Mouse (Mus musculus) T-helper 1 cell (primary cell): ENCODE results near the gene Mboat1.

Experiments used
- in situ Hi-C: fragments of 300-600 bp; cut with MboI, MseI; formaldehyde crosslinking; loops from one replicate; pipeline ENCODE4 v1.15.1; 2025; ENCODE audit warnings: high pct_unique_total_duplicates

The Mboat1 gene

DNA sequence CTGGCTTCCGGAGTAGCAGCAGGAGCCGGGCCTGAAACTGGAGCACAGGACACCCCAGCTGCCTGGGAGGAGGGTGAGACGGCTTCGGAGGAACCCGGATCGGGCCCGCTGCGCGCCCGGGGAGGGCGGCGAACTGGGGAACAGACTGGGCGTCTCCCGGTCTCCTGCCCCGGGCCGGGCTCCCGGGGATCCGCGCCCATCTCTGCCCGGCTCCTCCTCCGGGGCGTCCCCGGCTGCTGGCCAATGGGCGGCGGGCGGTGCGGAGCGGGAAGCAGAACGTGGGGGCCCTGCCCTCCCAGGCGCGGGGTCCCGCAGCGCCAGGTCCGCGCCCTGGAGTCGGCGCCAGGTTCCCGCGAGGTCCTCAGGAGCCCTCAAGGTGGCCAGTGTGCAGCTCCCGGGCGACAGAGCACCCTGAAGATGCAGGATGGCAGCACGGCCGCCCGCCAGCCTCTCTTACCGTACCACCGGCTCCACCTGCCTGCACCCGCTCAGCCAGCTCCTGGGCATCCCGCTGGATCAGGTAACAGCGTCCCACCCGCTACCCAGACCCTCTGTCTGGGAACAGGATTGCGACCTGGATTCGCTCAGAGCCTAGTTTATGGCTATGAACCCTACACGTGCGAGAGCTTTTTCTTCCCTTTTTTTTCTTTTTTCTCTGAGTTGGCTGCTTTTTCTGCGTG lies at the start of gene Mboat1:
Gene Mboat1 (plus strand): TSS at position 247 of the 680 bp plus-strand sequence.
- in situ Hi-C loops = no loop called here

DNA sequence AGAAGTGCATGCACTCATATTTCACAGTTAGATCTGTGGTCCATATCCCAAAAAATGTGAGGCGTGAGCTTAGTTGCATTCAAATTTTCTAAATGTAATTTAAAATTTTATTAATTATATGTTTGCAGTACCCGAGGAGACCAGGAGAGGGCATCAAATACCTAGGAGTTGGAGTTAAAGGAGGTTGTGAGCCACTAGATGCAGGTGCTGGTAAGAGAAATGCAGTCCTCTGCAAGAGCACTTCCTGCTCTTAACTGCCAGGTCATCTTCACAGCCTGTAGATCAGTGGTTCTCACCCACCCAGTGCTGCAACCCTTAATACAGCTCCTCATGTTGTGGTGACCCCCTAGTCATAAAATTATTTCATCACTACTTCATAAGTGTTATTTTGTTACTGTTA lies 43.2 kb upstream of the Mboat1 start:
- in situ Hi-C loops = loop anchor here (25.0 kb wide), 1 partner anchor 444 kb away; the partner anchor contains the start of gene Uqcrfs1

DNA sequence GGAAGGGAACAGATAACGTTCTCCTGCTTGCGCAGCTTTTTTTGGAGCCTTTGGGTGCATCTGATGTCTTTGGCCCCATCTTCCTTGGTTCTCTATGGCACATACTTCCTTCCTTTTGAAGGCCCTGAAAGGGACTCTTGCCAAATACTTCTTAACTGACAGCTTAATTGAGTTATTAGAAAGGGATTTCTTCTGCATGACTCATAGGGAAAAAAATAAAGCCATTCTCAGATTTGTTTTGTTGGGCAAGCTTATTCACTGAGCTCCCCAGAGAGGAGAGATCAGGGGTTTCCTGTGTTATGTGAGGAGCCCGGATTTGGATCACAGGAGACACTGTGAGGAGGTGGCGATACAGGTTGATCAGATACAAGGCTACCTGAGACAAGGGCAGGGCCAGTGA lies 40.4 kb upstream of the Mboat1 start:
- in situ Hi-C loops = loop anchor here (5.0 to 25.0 kb wide), 2 partner anchors 161 to 441 kb away; partner anchors contain the start of gene Uqcrfs1

DNA sequence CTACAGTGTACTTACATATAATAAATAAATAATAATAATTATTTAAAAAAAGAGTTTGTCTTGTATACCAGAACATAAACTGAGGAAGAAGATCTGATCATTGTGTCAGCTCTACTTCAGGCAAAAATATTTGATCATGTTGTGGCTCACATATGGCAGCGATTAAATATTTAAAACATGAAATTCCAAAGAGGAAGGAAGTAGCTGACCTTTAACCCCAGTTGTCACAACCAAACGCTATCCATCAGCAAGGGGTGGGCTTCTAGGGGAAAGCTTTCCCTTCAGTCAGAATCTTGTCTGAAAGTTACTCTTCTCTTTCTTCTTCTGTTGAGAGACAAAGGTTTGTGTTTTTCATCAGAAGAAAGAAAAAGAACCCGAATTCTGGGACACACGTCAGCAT lies 39.8 kb upstream of the Mboat1 start:
- in situ Hi-C loops = loop anchor here (5.0 to 25.0 kb wide), 2 partner anchors 161 to 441 kb away; partner anchors contain the start of gene Uqcrfs1

DNA sequence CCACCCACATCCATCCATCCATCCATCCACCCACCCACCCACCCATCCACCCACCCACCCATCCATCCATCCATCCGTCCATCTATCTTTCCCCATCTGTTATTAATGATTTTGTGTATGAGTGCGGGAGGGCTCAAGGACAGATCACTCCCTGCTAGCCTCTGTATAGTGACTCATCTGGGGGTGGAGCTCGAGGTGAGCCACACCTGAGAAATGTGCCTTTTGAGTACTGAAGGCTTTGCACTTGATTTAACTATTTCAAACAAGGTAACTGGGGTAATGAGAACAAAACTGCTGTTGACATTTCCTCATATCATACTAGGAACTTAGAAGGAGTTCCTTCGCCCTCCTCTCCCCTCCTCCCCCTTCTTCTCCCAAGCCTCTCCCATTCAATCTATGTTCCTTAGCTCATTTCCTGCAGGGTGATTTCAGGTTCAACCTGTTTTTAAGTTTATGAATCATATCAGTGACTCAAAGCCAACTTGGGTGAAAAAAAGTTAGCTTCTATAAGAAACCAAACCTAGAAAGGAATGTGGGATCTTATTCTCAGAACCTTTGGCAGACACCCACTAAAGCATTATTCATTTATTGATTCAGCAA lies 27.2 kb upstream of the Mboat1 start:
- in situ Hi-C loops = no loop called here

DNA sequence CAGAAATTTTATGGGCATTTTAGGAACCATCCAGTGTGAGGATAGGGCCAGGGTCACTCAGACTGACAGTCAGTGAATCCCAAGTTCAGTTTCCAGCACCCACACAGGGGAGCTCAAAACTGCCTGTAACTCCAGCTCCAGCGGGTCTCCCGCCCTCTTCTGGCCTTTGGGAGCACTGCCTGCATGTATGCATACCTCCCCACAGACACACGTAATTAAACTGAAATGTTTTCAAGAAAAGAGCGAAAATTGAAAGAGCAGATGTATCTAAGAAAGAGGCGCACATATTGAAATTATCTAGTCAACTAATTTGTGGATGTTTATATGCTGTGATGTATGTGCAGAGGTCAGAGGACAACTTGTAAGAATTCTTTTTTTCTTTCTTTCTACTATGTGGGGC lies 20.5 kb upstream of the Mboat1 start:
- in situ Hi-C loops = no loop called here

DNA sequence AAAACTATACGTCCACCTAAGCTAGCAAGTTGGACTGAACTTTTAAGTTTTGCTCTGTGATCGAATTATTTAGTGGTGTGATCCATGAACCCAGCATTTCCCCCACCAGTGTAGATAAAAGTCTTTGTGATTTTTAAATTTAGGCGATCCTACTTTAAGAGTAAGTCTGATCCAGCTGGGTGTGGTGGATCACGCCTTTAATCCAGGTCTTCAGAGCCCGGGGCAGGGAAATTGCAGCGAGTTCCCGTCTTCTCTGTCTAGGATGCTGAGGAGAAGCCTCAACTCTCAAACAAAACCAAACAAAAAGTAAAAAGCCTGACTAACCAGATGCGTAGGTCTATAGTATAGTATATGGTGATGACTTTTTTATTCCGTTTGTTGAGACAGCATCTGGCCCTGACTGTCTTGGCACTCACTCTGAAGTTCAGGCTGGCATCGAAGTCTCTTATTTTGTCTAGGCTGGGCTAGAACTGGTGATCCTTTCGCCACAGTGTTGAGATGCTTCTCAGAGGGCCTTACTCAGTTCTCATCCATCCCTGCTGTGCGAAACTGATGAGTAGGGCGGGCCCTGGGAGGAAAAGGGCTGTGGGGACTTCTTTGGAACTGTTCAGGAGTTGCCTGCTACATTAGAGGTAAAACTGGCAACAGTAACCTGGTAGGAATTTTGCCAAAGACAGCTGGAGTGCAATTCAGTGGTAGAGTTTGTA lies 787 bp downstream of the Mboat1 start:
- in situ Hi-C loops = no loop called here

DNA sequence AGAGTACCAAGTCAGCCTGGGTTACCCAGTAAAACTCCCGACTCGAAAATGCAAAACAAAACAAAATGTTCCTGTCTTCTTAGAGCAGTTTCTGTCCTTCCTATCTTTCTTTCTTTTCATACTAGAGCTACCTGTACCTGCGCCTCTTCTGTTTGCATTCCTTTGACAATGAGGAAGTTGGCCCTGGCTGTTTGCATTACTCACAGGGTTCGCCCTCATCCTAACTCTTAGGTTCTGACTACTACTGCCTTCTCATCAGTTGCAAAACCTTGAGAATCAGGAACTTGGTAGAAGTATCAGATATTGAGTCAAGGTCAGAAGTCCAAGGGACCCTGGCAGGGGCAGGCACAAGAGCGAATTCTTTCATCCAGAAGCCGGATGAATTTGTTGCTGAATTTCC lies 1.7 kb downstream of the Mboat1 start:
- in situ Hi-C loops = no loop called here

DNA sequence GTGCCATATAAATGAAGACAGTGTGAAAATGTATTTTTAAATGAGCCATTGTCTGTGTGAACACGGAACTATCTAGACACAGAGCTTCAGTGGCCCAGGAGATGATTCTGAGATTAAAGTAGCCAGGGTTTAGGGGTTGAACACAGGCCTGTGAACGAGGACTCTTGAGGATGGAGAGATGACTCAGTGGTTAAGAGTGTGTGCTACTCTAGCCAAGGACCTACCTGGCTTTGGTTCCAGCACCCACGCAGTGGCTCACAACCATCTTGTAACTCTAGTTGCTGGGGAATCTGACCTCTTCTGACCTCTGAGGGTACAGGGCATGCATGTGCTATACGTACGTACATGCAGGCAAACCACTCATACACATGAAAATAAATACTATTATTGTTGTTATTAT lies 3.9 kb downstream of the Mboat1 start:
- in situ Hi-C loops = no loop called here

DNA sequence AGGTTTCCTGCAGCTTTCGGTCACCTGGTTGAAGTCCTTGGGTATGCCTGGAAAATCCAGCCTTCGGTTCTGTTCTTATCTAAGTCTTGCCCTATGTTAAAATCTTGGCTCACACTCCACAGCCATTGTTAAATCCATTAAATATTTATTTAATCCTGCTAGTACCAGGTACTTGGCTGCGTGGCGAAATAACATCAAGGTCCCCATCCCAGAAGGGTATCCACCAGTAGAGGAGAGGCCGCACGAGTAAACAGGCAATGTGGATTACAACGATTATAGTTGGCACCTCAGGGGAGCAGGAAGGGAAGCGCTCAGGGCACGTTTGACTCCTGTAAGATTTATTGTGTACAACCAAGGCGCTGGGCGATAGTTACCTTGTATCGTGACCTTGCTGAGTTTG lies 4.4 kb downstream of the Mboat1 start:
- in situ Hi-C loops = no loop called here

DNA sequence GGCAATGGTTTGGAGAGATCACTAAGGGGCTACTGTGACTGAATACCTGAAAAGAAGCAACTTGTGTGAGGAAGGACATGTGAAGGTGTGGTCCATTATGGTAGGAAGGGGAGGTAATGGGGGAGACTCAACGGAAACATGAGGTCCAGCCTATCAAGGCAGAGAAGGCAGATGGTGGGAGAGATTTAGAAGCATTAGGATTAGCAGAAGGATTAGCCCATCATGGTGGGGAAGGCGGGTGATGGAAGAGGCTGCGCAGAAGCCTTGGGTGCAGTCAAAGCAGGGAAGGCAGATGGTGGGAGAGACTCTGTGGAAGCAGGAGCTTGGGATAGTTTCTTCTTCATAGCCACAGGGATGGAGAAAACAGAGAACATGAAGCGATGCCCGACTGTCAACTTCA lies 5.7 kb downstream of the Mboat1 start:
- in situ Hi-C loops = no loop called here

DNA sequence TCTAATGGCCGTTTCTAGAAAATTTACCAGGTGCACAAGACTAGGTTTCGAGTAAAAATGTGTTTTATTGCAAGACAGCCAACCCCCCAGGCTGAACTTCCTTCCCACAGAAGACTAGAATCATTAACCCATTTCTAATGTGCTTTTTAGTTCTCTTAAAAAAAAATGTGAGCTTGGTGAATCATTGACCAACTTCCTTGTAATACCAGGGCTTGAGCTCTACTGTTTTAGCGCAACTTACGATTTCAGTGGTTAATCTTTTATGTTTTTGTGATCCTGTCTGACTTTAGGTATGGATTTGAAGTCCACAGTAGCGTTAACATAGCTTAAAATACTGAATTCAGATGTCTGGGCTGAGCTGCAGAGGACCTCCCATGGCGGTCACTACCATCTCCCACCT lies 10.2 kb downstream of the Mboat1 start:
- in situ Hi-C loops = no loop called here

DNA sequence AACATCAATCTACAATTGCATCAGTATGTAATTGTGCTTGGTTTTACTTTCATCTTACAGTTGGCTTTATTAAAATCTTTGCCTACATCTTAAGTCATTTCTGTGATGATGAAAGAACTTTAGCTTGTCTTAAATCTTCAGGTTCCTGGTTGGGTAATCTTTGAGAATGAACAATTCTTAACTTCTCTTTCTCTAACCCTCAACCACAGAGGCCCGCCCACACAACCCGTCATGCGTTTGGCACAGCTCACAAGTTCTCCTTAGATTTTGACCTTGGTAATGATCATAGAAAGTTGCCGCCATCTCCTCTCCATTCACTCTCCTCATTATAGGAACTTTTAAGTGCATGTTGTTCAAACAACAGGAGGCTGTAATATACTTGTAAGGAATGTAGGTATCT lies 18.0 kb downstream of the Mboat1 start:
- in situ Hi-C loops = loop anchor here (10.0 to 25.0 kb wide), 2 partner anchors 533 to 831 kb away; no protein-coding TSS in a partner anchor

DNA sequence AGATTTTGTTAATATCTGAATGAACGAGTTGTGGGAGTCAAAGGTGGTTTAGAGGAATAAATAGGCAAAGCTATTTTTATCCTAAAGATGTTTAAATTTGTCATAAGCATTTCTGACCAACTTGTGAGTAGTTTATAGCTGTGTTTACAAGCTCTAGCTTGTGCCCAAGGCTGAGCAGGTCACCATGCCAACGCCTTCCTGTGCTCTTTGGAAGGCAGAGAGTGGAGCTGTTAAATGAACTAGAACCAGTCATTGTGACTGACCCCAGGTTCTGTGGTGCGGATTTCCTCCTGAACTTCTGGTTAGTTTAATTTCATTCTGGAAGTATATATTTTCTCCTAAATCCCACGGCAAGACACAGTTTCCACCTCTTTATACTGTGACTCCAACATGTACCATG lies 23.3 kb downstream of the Mboat1 start:
- in situ Hi-C loops = loop anchor here (10.0 to 25.0 kb wide), 2 partner anchors 528 to 825 kb away; no protein-coding TSS in a partner anchor

DNA sequence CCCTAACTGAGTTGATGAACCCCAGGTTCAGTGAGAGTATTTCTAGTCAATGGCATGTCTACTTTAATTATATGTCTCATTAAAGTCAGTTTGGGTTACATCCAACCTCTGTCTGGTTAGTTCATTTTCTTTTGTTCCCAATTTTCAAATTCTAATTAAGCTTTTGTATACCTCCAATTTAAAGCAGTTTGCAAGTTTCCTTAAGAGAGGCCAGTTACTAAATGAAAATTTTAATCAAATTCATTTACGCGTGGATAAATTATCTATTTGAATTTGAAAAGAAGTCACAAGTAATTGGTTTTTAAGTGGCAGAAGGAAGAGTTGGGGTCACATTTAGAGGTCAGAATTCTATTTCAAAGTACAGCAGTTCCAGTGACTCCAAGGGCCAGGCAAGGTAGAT lies 27.2 kb downstream of the Mboat1 start:
- in situ Hi-C loops = loop anchor here (25.0 kb wide), 1 partner anchor 524 kb away; no protein-coding TSS in a partner anchor

DNA sequence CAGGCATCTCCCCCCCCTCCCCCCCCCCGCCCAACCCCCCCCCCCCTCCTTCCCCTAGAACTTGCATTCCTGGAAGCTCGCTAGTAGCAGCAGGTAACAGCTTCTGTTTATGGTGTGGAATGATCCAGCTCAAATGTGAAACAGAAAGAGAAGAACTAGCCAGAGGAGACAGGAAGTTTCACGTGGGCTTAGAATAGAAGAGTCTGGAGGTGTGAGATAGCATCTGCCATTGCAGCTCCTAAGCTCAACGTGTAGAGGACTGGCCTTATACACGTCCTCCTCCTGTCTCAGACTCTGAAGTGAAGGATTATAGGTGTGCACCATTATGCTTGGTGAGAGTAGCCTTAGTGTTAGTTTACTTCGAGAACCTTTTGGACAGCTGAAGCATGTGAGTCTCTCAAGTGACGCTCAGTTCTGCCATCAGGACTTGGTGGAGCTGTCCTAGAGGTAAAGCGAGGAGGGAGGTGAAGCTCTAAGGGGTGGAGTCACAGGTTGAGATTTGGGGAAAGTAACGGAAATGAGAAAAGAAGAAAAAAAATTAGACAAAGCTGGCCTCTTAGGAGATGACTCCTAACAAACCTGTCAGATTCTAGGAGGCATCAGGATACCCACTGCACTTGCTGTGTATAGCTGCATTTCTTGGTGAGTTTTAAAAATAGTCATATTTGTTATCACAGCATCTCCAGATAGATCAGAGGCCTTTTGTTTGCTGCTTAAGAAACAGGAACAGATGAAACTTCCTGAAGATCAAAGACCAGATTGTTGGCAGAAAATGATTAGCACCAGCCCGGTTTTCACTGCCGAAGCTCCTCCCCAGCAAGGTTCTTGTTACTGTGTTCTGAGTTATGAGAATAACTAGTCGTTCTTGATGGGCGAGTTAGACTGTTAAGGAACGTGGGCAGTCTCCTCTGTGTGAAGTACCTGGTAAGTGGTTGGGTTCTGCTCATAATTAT lies 30.1 kb downstream of the Mboat1 start:
- in situ Hi-C loops = loop anchor here (25.0 kb wide), 1 partner anchor 521 kb away; no protein-coding TSS in a partner anchor

DNA sequence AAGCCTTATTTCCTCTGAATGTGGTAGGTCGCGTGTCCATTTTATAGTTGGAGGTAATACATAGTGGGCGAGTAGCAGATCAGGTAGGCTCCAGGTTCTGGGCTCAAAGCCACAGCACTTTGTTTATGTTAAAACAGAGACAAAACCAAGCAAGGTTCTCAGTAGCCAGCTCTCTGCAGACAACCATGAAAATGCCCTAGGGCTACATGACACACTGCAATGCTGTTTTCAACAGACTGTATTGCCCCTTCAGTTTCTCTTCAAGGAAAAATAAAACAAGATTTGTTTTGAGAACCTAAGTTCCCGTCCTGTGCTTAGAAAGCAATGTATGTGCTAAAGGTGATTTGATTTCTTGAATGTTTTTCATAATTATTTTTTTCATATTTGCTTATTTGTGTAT lies 31.2 kb downstream of the Mboat1 start:
- in situ Hi-C loops = loop anchor here (25.0 kb wide), 1 partner anchor 520 kb away; no protein-coding TSS in a partner anchor

DNA sequence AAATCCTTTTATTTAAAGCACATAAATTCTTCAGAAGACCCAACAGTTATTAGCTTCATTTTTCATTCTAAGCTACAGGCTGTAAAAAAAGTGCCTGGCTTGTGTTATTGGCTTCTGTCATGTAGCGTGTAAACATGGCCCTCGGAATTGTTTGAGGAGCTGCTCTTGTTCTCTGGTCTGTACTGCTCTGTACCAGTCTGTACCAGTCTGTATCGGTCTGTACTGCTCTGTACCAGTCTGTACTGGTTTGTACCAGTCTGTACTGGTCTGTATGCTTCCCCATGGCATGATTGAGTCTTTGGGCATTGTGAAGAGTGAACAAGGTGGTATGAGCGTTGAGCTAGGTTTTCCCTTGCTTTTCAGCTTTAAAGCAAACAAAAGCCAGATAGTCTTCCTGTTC lies 32.5 kb downstream of the Mboat1 start:
- in situ Hi-C loops = loop anchor here (25.0 kb wide), 1 partner anchor 518 kb away; no protein-coding TSS in a partner anchor

DNA sequence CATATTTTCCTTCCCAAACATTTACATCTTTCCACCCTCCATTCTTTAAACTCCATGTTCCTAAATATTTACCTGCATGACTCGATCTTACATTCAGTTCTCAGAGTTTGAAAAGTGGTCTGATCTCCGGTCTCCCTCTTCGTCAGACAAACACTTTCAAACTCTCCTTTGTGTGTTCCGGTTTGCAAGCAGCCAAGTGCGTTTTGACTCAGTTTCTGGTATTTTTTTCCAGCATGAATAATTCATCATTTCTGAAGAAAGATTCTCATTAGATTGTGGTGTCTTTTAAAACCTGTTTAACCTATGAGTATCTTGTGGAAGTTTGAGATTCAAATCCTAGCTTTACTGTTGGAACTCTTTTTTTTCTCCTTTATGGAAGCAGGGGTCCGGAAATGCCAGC lies 33.8 kb downstream of the Mboat1 start:
- in situ Hi-C loops = loop anchor here (25.0 kb wide), 1 partner anchor 517 kb away; no protein-coding TSS in a partner anchor

DNA sequence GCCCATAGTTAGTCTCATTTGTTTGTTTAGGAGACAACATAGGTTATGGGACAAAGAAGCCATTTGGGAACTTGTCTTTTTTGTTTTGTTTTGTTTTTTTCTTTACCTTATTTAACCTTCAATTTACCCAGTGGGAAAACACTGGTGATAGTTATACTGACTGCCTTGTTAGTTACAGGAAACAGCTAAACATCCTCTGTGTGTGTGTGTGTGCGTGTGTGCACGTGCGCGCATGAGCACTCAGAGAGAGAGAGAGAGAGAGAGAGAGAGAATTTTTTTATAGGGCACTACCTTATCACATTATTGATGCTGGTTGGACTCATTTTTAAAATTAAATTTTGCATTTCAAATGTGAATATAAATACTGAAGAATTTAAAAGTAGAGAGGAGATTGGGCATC lies 38.3 kb downstream of the Mboat1 start:
- in situ Hi-C loops = loop anchor here (25.0 kb wide), 1 partner anchor 513 kb away; no protein-coding TSS in a partner anchor

DNA sequence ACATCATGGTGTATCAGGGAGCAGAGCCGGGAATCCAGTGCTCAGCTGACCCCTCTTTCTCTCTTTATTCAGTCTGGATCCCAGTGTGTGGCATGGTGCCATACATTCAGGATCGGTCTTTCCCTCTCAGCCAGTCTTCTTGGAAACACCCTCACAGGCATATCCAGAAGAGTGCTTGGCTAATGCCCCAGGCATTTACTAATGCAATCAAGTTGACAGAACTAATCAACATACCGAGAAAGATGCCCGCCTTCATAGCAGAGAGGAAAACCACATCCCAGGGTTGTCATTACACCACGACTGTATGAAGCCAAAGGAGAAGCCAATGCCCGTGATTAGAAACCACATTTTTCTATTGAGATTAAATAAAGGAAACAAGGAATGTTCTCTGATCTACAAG lies 41.1 kb downstream of the Mboat1 start:
- in situ Hi-C loops = no loop called here
